ENCODE assay signal across 20 mouse cellular contexts in genomic region chrX:139814018-139814635, GRCm38 (mm10). TPM values are rescaled to one million over a fixed set of nuclear protein-coding genes. Genes with fewer than 3 reads are reported as not detected.
DNase-seq lines count a peak whose midpoint lies in the region; ATAC-seq and TF ChIP-seq lines count a peak whose summit lies in the region.
"Had no signal": no experiment of that assay in that cellular context is flagged by ENCODE, and none has a peak within 500 bp of the region (broad histone marks: within the 10 kb centered on the region; RNA-seq: fewer than 3 reads in every experiment).

No protein-coding gene starts in this region.

- H3K27ac ChIP-seq in intestine, embryonic 16.5 days (ENCODE audit: low read length): peak overlapping the region; percentile 70
- H3K27ac ChIP-seq: embryonic facial prominence, embryonic 10.5 days; left cerebral cortex, adult 2 months; limb, embryonic 15.5 days; macrophage had no signal

- no peak overlapping the region for H3K4me3 ChIP-seq in intestine, embryonic 16.5 days (ENCODE audit: low read length)
- H3K4me3 ChIP-seq in lung, adult 2 months (replicated peaks; ENCODE audit: extremely low read depth, low read depth, low read length): no peak overlapping the region
- H3K4me3 ChIP-seq: embryonic facial prominence, embryonic 10.5 days; left cerebral cortex, adult 2 months; limb, embryonic 15.5 days had no signal

- no peak for TF ChIP-seq CTCF in lung, adult 2 months (IDR thresholded peaks at IDR 0.05; ENCODE audit: insufficient read depth, low read length)

- ATAC-seq in activated CD4-positive, CD25-positive, alpha-beta regulatory T cell, adult 4 months: peak; percentile 66
- ATAC-seq in intestine, embryonic 16.5 days: peak; percentile 79
- peak; percentile 74 for ATAC-seq in megakaryocyte, adult 5-6 weeks (ENCODE audit: poor library complexity, severe bottlenecking)
- ATAC-seq: inflammation-experienced regulatory T-cells, adult 6 months; midbrain, embryonic 16.5 days had no signal

- DNase-seq in CD4-positive helper T cell, adult 2 months (ENCODE audit: low read depth, low spot score): peak; percentile 42
- DNase-seq in lung, adult 2 months: no peak
- DNase-seq in layer of hippocampus, adult 11-12 months (ENCODE audit: low spot score): no peak
- DNase-seq in layer of hippocampus, postnatal 14 days (ENCODE audit: low spot score in 2 of 2): no peak
- no peak for DNase-seq in left cerebral cortex, postnatal 10 days (ENCODE audit: extremely low spot score in 1 of 2, low spot score in 2 of 2)
- DNase-seq: cerebellum, adult 9-10 months; heart, adult 18-20 months; heart, postnatal 10 days; kidney, postnatal 25 days had no signal

- intact Hi-C loops in left cerebral cortex, postnatal 10 days (cut with DNase I): no loop called here

- no peaks in the 10 kb centered on the region for H3K9me3 ChIP-seq in intestine, embryonic 16.5 days (ENCODE audit: control insufficient read depth, low read length)
- H3K9me3 ChIP-seq: embryonic facial prominence, embryonic 10.5 days; limb, embryonic 15.5 days had no signal

- H3K4me2 ChIP-seq in intestine, embryonic 16.5 days (ENCODE audit: low read depth, low read length): peak overlapping the region; percentile 16
- H3K4me2 ChIP-seq: limb, embryonic 15.5 days had no signal

- WGBS in intestine, embryonic 16.5 days: 63% methylated on average over 8 of the region's 8 CpGs
- WGBS in lung, adult 2 months: 59% methylated on average over 8 of the region's 8 CpGs

- H3K36me3 ChIP-seq in intestine, embryonic 16.5 days (ENCODE audit: control insufficient read depth, insufficient read depth, low read length): no peaks in the 10 kb centered on the region
- H3K36me3 ChIP-seq: embryonic facial prominence, embryonic 10.5 days; limb, embryonic 15.5 days had no signal

- no peaks in the 10 kb centered on the region for H3K4me1 ChIP-seq in intestine, embryonic 16.5 days (ENCODE audit: control insufficient read depth, insufficient read depth, low read length)
- peaks cover 4% of the 10 kb centered on the region; the same call in 1 of the 2 replicates for H3K4me1 ChIP-seq in lung, adult 2 months (ENCODE audit: control insufficient read depth, insufficient read depth, low read length)
- H3K4me1 ChIP-seq: embryonic facial prominence, embryonic 10.5 days; limb, embryonic 15.5 days had no signal

- H3K27me3 ChIP-seq in intestine, embryonic 16.5 days (replicated peaks; ENCODE audit: control insufficient read depth, insufficient read depth, low read length): no peaks in the 10 kb centered on the region

- no peak overlapping the region for H3K9ac ChIP-seq in intestine, embryonic 16.5 days (ENCODE audit: low read depth, low read length)
- H3K9ac ChIP-seq: limb, embryonic 15.5 days had no signal

- TF ChIP-seq POLR2A in lung, adult 2 months (IDR thresholded peaks at IDR 0.05; ENCODE audit: borderline replicate concordance, extremely low read depth, low read depth, low read length): no peak

RNA-seq across cellular contexts. Expression of gene Cldn2, which starts 13.5 kb away (rescaled TPM):
- polyA plus RNA-seq in activated CD4-positive, CD25-positive, alpha-beta regulatory T cell, adult 4 months (2017; shearing (Covaris generic)): not detected
- 88.3 and 108 TPM in 2 replicates for polyA plus RNA-seq in intestine, embryonic 16.5 days (2015; fragmentation: Nextera tagmentation; extraction: Ambion mirVana)
- total RNA-seq in megakaryocyte, adult 5-6 weeks (2015): not detected in 2 replicates
- total RNA-seq in megakaryocyte, adult 5-6 weeks (2017): not detected in 2 replicates
- 0.37 and 0.78 TPM in 2 replicates for polyA plus RNA-seq in lung, adult 2 months (2012; rRNA removed)
- total RNA-seq in layer of hippocampus, postnatal 14 days (2021): 10 to 100 TPM in 1 of 2 experiments, 1 to 10 TPM in 1; 1.3 to 12.2 TPM
- under 1 TPM; 0.17 to 0.57 TPM for total RNA-seq in left cerebral cortex, postnatal 10 days (2021)
- total RNA-seq: heart, adult 18-20 months had no signal
- polyA plus RNA-seq: inflammation-experienced regulatory T-cells, adult 6 months; macrophage; neural tube, embryonic 14.5 days had no signal

RNA-seq across cellular contexts. Expression of gene Ripply1, which starts 32.0 kb away (rescaled TPM):
- polyA plus RNA-seq in activated CD4-positive, CD25-positive, alpha-beta regulatory T cell, adult 4 months (2017; shearing (Covaris generic)): not detected
- polyA plus RNA-seq in intestine, embryonic 16.5 days (2015; fragmentation: Nextera tagmentation; extraction: Ambion mirVana): not detected in 2 replicates
- total RNA-seq in megakaryocyte, adult 5-6 weeks (2015): not detected in 2 replicates
- not detected in 2 replicates for total RNA-seq in megakaryocyte, adult 5-6 weeks (2017)
- polyA plus RNA-seq in lung, adult 2 months (2012; rRNA removed): 0.15 TPM in 2 replicates
- total RNA-seq in layer of hippocampus, postnatal 14 days (2021): not detected
- not detected for total RNA-seq in left cerebral cortex, postnatal 10 days (2021)
- total RNA-seq: adrenal gland, adult 18-20 months; heart, adult 18-20 months; heart, postnatal 10 days; left cerebral cortex, adult 2 months had no signal
- polyA plus RNA-seq: inflammation-experienced regulatory T-cells, adult 6 months; macrophage; neural tube, embryonic 14.5 days had no signal

RNA-seq across cellular contexts. Expression of gene Morc4, which starts 57.4 kb away (rescaled TPM):
- polyA plus RNA-seq in activated CD4-positive, CD25-positive, alpha-beta regulatory T cell, adult 4 months (2017; shearing (Covaris generic)): under 1 TPM in 1 of 2 experiments, not detected in 1; 0.20 TPM
- 8.7 and 10.4 TPM in 2 replicates for polyA plus RNA-seq in intestine, embryonic 16.5 days (2015; fragmentation: Nextera tagmentation; extraction: Ambion mirVana)
- 0.14 and 0.49 TPM in 2 replicates for total RNA-seq in megakaryocyte, adult 5-6 weeks (2015)
- 0.04 TPM in 1 of 2 replicates, not detected in the other for total RNA-seq in megakaryocyte, adult 5-6 weeks (2017)
- polyA plus RNA-seq in lung, adult 2 months (2012; rRNA removed): 1.9 and 2.6 TPM in 2 replicates
- 1 to 10 TPM; 4.5 to 7.3 TPM for total RNA-seq in layer of hippocampus, postnatal 14 days (2021)
- 1 to 10 TPM; 4.8 to 5.8 TPM for total RNA-seq in left cerebral cortex, postnatal 10 days (2021)
- polyA plus RNA-seq: inflammation-experienced regulatory T-cells, adult 6 months had no signal
